Mouse (Mus musculus): Measurements from ENCODE around the gene Slc5a9.

- TF ChIP-seq CTCF (IDR thresholded peaks at IDR 0.05; ENCODE audit: borderline replicate concordance, extremely low read depth, insufficient read depth, insufficient read length) (no peak), POLR2A (IDR thresholded peaks at IDR 0.05; ENCODE audit: borderline replicate concordance, extremely low read depth, insufficient read depth, insufficient read length, poor library complexity, severe bottlenecking) (no peak)
Observed at GRCm38 (mm10) chr4:111907926-111908325, 5.2 kb upstream of the Slc5a9 start.

Measured in brain, embryonic 14.5 days (tissue).